Mouse (Mus musculus) thymus, adult 2 months (tissue): ENCODE data around the gene Pon2. TPM values are rescaled to one million over a fixed set of nuclear protein-coding genes. Genes with fewer than 3 reads are reported as not detected.

Source experiments
- DNase-seq: peaks from one replicate; pipeline ENCODE4 v3.0.0; 2021
- H3K27ac ChIP-seq: fragments of 200-500 bp; 2 replicates; pipeline ENCODE4 v1.5.1; 2012; ENCODE audit warnings: low read length, control low read depth; ENCODE audit not compliant: control insufficient read depth, insufficient read depth
- H3K27me3 ChIP-seq: fragments of 200-500 bp; 2 replicates; pipeline ENCODE4 v1.6.1; 2012; ENCODE audit warnings: mild to moderate bottlenecking, low read length, moderate library complexity, mixed read lengths; ENCODE audit not compliant: control insufficient read depth, insufficient read depth
- H3K36me3 ChIP-seq: fragments of 200-500 bp; 2 replicates; pipeline ENCODE4 v1.6.1; 2012; ENCODE audit warnings: mild to moderate bottlenecking, low read length, moderate library complexity; ENCODE audit not compliant: control insufficient read depth, insufficient read depth
- H3K4me1 ChIP-seq: fragments of 200-500 bp; replicated peaks from 2 replicates; pipeline ENCODE4 v1.6.1; 2012; ENCODE audit warnings: low read length; ENCODE audit not compliant: control insufficient read depth, insufficient read depth
- H3K4me3 ChIP-seq: fragments of 200-500 bp; 2 replicates; pipeline ENCODE4 v1.5.1; 2012; ENCODE audit warnings: mild to moderate bottlenecking, low read length, control low read depth, moderate library complexity; ENCODE audit not compliant: control insufficient read depth, insufficient read depth
- CTCF ChIP-seq: fragments of 200-500 bp; IDR thresholded peaks from 2 replicates; pipeline ENCODE4 v1.5.1; 2012; ENCODE audit warnings: mild to moderate bottlenecking, control low read depth, low read length, moderate library complexity, borderline replicate concordance; ENCODE audit not compliant: control insufficient read depth, poor library complexity, insufficient read depth; ENCODE audit errors: extremely low read depth
- POLR2A ChIP-seq: fragments of 200-500 bp; IDR thresholded peaks from 2 replicates; pipeline ENCODE4 v1.6.1; 2012; ENCODE audit warnings: mild to moderate bottlenecking, low read length, control low read depth, moderate library complexity; ENCODE audit not compliant: control insufficient read depth, poor library complexity, insufficient read depth; ENCODE audit errors: extremely low read depth
- WGBS: fragments of 180-500 bp; shearing (Covaris S2); methylation state at CpG from one replicate; pipeline ENCODE4 v1.1.7; 2018; 5-methylcytosine and 5-hydroxymethylcytosine counted together
- polyA plus RNA-seq: library from polyadenylated mRNA; depleted of rRNA; stranded (reverse); fragments of >200 nt; gene quantifications from 2 replicates; pipeline ENCODE4 v1.2.3, GENCODE M21; 2012

The Pon2 gene
- polyA plus RNA-seq, 1 experiment, result 20.0 TPM

GRCm38 (mm10) chr6:5294659-5295449 is 3.4 kb downstream of the Pon2 start:
- TF ChIP-seq CTCF (no peak), POLR2A (no peak)
- peaks cover 7% of the 10 kb centered on the region for H3K4me1 ChIP-seq
- no peak overlapping the region for H3K27ac ChIP-seq
- no peaks in the 10 kb centered on the region; the same call in 1 of the 2 replicates for H3K36me3 ChIP-seq
- H3K4me3 ChIP-seq, result no peak overlapping the region
- DNase-seq, result no peak
- WGBS, result 96% methylated on average over 16 of the region's 16 CpGs
- no peaks in the 10 kb centered on the region for H3K27me3 ChIP-seq

GRCm38 (mm10) chr6:5292841-5293240 is 5.4 kb downstream of the Pon2 start:
- no peak for TF ChIP-seq POLR2A
- no peak for TF ChIP-seq CTCF
- 94% methylated on average over 5 of the region's 5 CpGs for WGBS
- Histone ChIP-seq H3K36me3 (peaks cover 13% of the 10 kb centered on the region; the same call in 1 of the 2 replicates), H3K4me1 (peaks cover 7% of the 10 kb centered on the region), H3K27me3 (no peaks in the 10 kb centered on the region), H3K27ac (no peak overlapping the region), H3K4me3 (no peak overlapping the region)
- no peak for DNase-seq

GRCm38 (mm10) chr6:5291450-5291849 is 6.8 kb downstream of the Pon2 start:
- TF ChIP-seq CTCF, result no peak
- no peak for TF ChIP-seq POLR2A
- Histone ChIP-seq H3K4me3 (no peak overlapping the region), H3K27me3 (no peaks in the 10 kb centered on the region), H3K36me3 (peaks cover 19% of the 10 kb centered on the region), H3K27ac (no peak overlapping the region), H3K4me1 (0 out of 2 replicates have a peak, but pooled peaks cover 4% of the 10 kb centered on the region)
- DNase-seq, result no peak
- 86% methylated on average over 4 of the region's 4 CpGs for WGBS

GRCm38 (mm10) chr6:5287919-5288318 is 10.3 kb downstream of the Pon2 start:
- Histone ChIP-seq H3K4me3 (no peak overlapping the region), H3K4me1 (no peaks in the 10 kb centered on the region), H3K27me3 (no peaks in the 10 kb centered on the region), H3K36me3 (peaks cover 19% of the 10 kb centered on the region), H3K27ac (no peak overlapping the region)
- DNase-seq, result no peak
- TF ChIP-seq CTCF (no peak), POLR2A (no peak)
- 93% methylated on average over 5 of the region's 5 CpGs for whole genome bisulfite sequencing

- DNase-seq, result no peak
- Histone ChIP-seq H3K36me3 (peaks cover 19% of the 10 kb centered on the region), H3K4me1 (no peaks in the 10 kb centered on the region), H3K27ac (no peak overlapping the region), H3K4me3 (no peak overlapping the region), H3K27me3 (no peaks in the 10 kb centered on the region)
- TF ChIP-seq POLR2A (no peak), CTCF (no peak)
- 98% methylated on average over 2 of the region's 2 CpGs for WGBS
Observed at GRCm38 (mm10) chr6:5287392-5287791, 10.9 kb downstream of the Pon2 start.

GRCm38 (mm10) chr6:5282418-5282817 is 15.8 kb downstream of the Pon2 start:
- 88% methylated on average over 7 of the region's 7 CpGs for WGBS
- no peak for DNase-seq

More at GRCm38 (mm10) chr6:5282418-5282817, 15.8 kb downstream of the Pon2 start:
- H3K4me1 ChIP-seq, result no peaks in the 10 kb centered on the region
- H3K36me3 ChIP-seq, result peaks cover 6% of the 10 kb centered on the region
- no peak overlapping the region for H3K27ac ChIP-seq
- TF ChIP-seq CTCF (no peak), POLR2A (no peak)
- H3K4me3 ChIP-seq, result no peak overlapping the region
- H3K27me3 ChIP-seq, result no peaks in the 10 kb centered on the region
